Mouse (Mus musculus) left cerebral cortex, postnatal 36 days (tissue): ENCODE measurements at regions not wholly inside any gene's neighbourhood (a gene's known extent, or its start where the extent isn't known, plus 50 kb on each side); places are given as distances from the start of the nearest gene placed in this dataset.

Experiments
- DNase-seq, 2 experiments: peaks; one replicate each; pipeline ENCODE4 v3.0.0; 2021 to 2022; ENCODE audit warnings: low spot score in 2 of 2, mixed read lengths in 1 of 2
- intact Hi-C: fragments of 180-260 bp; cut with DNase I; formaldehyde crosslinking; loops from one replicate; pipeline ENCODE4 v1.15.1; 2025

DNA sequence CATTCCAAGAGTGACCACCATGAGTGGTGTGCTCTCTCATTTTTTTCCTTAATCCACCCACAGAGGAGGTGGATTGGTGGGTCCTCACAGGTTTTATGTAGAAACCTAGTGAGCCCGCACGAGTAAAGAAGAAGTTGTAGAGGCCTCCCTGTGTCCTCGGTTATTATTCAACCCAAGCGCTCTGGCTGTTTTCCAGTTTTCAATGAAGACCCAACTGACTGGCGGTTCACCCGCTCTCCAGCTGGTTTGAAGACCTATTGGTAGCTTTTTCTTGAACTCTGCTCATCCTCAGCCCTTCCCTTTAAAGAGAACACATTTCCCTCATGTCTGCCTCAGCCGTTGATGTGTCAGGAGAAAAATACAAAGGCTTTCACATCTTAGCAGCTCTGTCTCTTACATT is 196.7 kb upstream of the Pou3f3 start:
- no peak for DNase-seq
- intact Hi-C loops: no loop called here

DNA sequence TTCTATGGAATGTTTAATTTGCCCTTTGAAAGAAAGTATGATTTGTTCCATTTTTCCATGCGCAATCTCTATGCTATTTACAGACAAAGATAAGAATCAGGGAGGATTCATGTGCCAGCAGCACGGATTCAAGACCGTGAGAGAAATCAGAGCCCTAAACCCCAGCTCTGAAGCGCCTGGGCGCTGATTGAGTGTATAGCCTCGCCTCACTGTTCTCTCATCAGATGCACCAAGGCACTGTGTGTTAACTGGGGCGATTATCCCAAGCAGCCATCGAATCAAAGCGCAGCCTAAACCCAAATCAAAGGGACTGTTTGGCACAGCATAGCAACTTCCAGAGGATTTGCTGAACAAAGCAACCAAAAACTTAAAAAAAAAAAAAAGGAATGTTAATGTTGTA is 191.1 kb upstream of the Pou3f3 start:
- no peak for DNase-seq
- intact Hi-C loops: no loop called here

DNA sequence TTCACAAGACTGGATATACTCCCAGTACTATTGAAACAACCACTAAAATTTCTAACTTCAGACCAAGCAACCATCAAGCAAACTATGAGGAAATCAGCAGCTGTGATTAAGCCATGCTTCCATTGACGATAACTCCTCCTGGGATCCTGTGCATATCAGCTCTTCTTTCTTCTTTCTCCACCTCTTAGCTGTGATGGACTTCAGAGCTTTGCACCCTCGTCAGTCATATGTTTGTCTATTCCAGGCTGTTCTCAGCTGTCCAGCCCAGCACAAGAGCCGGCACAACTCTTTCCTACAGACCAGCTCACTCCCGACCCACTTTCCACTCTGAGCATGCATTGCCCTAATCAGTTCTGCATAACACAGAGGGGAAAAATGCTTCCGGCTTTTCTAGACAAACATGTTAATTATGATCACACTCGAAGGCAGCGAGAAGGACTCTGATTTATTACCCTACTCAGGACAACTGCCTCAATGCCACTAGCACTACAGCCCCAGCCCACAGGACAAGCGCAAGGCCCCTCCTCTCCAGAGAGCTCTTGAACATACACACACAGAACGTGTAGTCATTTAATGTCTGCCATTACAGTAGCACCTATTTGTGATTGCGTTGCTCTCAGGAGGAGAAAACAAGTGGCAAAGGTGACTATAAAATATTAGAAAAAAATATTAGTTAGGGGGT is 190.4 kb upstream of the Pou3f3 start:
- no peak for DNase-seq
- intact Hi-C loops: no loop called here

DNA sequence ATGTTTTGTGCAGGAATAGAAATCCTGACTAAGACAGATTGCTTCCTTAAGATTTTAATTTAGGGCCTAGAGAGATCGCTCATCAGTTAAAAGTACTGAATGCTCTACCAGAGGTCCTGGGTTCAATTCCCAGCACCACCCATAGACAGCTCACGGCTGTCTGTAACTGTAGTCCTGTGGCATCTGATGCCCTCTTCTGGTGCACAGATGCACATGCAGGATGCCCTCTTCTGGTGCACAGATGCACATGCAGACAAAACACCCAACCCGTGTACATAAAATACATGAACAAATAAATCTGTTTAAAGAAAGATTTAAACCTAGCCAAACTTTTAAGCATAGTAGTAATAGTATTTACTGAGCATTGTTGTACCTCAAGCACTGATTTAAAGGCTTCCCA is 181.2 kb upstream of the Pou3f3 start:
- intact Hi-C loops: no loop called here
- no peak for DNase-seq

DNA sequence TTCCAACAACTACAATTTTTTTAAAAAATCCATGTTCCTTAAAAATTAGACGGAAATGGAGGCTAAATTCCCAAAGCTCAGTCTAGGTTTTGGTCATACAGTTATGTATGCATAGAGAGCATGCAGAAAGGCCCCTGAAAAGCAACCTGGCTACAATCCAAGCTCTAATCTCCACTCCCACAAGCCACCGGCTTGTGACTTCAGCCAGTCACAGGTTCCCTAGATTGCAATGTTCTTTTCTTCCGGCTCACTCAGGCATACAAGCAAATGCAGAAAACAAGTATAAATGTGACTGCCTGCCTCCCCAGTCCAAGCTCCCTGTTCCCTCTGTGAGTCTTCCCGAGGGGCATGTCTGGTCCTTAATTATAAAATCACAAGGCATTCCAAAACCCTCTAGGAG is 171.2 kb upstream of the Pou3f3 start:
- DNase-seq: no peak
- intact Hi-C loops: no loop called here

DNA sequence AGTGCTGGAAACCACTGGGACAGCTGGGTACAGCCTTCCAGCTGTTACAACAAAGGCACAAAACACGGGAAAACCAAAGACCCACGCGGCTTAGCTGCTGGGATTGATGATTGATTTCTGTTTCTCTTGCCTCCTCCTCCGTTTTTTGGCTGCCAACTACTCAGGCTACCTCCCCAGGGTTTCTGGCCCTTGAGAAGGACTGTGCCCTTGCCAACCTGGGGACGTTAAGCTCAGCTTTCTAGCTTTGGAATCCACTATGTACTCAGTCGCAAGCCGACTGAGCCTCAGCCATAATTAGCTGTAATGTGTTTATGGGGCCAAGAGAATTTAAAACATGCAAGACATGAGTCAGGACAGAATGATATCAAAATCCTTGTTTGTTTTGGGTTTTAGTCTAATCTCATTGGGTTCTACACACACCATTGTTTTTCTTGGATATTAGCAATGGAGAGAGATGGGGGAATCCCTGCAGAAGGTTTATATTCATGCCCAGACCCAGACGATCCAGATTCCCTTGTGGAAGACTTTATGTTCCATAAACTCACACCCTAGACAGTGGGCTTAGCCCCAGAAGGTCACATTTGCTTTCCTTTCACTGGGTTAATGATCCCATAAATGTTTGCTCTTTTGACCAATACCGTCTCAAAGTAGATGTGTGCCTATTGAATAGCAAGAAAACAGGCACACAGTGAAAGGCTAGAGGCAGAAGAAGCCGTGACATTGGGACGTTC is 167.7 kb upstream of the Pou3f3 start:
- no peak for DNase-seq
- intact Hi-C loops: no loop called here

DNA sequence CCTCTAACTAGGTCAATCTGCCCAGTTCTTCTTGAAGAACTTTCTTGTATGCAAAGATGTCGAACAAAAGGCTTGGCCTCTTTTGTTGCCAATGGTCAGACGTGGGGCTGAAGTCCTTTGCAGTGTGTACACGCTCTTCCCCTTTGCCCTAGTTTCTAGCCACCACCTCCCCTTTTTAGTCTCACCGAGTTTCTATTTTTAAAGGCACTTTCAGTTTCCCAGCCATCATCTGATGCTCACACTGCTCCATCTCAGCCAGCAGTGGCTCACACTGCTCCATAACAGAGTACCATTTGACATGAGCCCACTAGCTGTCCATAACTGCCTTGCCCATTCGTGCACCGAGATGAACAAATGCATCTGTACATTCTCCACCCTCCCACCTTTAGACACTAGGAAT is 162.7 kb upstream of the Pou3f3 start:
- intact Hi-C loops: loop anchor here (10.0 kb wide), 1 partner anchor 268 kb away; no protein-coding TSS in a partner anchor
- no peak for DNase-seq

DNA sequence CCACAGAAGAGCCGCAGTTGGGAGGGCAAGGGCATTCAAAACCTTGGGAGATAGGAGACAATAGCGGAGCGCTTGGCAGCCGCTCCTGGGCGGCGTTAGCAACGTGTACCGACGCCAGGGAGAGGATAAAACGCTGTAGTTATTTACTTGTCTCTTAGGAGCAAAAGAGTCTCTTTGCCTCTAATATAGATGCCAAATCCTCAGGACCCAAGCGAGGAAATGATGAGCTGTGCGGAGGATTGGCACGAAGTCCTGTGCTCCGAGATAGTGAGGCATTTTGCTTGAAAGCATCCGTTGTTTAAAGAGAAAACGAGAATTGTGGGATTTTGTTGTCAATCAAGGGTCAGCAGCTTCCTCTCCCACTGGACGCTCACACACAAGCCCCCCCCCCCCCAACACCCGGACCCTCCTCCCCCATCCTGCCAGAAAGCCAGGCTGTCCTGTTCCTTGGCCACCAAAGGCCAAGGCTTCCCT is 156.5 kb upstream of the Pou3f3 start:
- intact Hi-C loops: loop anchor here (5.0 to 10.0 kb wide), 2 partner anchors 153 to 274 kb away; no protein-coding TSS in a partner anchor
- peak; percentile 31 to 33 for DNase-seq

DNA sequence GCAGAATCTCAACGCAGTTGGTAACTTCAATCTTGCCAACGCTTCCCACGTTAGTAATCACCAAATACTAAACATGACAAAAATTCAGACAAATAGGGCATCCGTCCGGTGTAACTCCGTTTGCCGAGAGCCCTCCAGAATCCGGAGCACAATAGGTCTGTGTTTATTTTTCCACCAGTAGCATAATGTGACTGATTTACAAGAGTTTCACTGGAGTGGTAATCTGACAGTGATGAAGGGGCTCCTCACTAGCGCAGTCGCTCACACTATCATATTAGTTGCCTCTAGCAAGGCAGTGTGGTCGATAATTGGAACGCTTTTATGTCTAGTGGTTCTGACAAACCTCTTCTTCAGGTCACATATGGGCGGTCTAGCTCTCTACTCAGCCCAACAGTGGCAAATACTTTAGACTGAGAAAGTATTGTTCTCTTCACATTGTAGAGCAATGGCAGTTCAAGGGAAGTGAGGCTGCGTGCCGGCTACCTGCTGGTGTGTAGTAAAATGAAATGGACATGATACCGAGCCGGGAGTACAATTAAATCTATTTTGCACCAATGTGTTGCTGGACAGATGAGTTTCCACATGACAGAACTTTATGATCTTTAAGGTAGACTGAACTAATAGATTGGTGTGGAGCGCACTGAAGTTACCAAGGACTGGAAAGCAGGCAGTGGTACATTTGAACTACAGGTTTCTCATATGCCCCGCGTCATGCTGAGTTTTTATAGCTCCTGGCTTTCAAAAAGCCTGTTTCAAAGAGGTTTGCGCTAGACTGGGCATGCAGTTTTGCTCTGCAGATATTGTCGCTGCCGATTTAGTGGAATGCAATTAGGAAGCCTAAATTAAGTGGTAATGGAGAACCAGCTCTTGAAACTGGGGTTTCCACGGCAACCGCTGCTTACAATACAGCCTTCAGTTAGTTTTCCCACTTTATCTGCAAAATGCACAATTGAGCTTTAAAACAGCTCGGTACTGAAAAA is 155.7 kb upstream of the Pou3f3 start:
- peak; percentile 30 to 43 for DNase-seq
- intact Hi-C loops: loop anchor here (5.0 to 10.0 kb wide), 2 partner anchors 152 to 275 kb away; no protein-coding TSS in a partner anchor

DNA sequence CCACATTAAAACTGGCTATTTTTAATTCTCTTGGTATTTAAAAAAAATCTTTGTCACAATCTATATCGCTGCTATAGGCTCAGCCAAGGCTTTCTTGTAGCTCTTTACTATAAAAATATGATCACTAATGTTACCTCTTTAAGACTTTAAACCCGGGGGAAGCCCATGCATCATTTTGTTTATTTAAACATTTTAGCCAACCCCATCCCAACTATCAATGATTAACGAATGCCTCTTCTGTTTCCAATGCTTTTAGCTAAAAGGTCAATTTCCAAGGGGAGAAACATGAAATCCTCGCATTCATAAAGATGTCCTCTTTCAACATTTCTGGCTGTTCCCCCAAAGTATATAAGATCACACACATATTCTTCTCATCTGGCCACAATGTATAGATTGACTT is 153.6 kb upstream of the Pou3f3 start:
- intact Hi-C loops: no loop called here
- DNase-seq: no peak

DNA sequence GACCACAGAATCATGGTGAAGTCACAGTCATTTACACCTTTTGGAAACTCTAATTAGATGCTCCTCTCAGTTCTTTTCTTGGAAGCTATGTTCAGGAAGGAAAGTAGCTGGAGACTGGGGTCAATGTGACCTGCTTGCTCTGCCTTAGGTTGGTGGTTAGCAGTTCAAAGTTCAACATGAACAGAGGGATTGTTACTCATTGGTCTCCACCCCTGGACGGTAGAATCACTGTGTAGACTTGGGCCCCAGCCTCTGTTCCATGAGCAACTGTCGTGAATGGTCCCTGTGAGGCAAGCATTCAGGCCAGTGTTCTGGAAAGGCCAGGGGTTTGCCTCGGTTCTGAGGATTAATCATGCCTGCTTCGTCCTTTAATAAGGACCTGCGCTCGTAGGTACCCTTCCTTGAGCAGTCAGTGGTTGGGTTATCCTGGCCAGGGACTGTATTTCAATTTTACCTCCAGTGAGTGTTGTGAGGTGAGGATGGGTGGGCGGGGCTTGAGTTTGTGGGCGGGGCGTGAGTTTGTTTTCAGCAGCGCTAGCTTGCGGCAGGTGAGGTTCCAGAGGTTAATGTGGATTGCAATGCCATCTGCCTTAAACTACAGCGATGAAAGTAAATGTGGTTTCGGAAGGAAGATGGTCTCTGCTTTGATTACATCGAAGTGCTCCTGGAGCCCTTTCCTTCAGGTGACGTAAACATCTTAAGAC is 152.6 kb upstream of the Pou3f3 start:
- intact Hi-C loops: no loop called here

DNA sequence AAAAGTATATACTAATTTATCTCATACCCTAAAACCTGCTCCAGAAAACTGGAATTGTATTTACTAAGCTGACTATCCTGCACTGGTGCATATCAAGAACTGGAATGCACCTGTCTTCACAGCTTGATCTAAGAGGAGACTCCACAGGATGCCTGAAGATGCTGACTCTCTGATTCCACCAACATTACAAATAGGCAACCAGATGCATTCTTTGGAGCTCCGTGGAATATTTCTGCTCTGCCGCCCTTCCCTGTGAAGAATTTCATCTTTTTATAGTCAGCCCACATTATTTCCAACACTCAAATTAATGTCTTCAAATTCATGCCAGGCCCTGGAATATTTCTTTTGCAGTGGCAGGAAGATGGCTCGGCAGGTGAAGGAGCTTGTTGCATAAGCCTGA is 148.7 kb upstream of the Pou3f3 start:
- intact Hi-C loops: no loop called here
- DNase-seq: no peak

More for the DNA sequence above, 152.6 kb upstream of the Pou3f3 start:
- DNase-seq: no peak

DNA sequence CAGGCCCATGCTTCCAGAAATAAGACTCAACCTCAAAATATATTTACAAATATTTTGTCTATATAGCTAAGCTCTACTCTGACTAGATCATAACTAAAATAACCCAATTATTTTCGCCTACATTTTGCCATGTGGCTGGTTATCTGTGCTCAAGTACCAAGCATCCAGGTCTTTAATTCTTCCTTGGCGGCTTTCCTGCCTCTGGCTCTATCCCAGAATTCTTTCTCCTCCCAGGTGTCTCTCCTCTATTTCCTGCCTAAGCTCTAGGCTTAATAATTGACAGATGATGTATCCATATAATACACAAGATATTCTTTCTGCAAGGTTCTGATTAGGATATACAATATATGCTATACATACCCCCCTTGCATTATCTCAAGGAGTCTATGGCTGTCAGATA is 138.3 kb upstream of the Pou3f3 start:
- intact Hi-C loops: no loop called here
- no peak for DNase-seq

DNA sequence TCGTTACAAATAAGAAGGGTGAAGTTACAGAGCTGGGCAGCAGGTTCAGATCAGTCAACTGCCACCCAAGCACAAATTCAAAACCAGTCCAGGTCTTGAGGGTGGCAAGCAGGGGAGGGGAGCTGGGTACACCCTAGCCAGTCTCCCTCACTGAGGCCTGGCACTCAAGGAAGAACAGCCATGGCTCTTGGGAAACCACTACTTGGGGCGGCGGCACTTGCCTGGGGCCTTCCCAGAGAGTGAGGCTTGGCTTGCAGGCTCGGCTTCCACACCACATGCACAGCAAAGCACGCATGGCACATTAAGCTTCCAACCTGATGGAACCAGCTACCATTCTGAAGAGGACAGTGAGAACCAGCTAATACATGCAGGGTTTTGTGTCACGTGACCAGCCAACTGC is 127.9 kb upstream of the Pou3f3 start:
- DNase-seq: no peak
- intact Hi-C loops: no loop called here

DNA sequence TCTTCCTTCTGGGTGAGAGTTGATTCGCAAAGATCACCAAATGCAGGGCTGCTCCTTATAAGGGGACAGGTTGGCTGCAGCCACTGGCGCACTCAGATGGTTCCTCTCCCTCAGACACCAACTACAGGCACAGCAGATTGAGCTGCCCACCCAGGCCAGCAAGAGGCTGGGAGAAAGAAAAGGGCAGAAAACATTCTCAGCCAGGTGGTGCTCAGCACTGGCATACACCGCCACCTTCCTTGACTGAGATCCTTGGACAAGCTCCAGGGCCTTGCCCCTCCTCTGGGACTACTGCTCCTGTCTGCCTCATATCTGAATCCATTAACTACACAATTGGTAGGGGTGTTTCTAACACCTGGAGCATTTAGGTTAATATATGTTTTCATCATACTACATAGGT is 110.4 kb upstream of the Pou3f3 start:
- intact Hi-C loops: no loop called here
- no peak for DNase-seq

DNA sequence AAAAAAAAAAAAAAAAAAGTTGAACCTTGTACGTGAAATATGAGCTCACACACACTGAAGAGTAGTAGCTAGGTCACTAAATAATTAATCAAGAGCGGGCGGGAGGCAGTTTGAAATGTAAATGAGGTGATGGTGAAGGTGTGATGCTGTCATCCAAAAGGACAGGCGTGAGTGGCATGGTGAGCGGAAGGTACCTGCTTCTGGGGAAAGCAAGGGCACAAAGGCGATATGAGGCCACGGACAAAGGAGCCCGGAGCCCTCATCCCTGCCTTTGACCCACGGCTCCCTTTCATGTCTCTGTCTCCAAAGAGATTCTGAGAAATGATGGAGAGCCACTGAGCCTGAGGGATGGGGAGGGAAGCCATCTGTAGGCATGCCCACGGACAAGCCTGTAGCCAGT is 107.1 kb upstream of the Pou3f3 start:
- DNase-seq: no peak

DNA sequence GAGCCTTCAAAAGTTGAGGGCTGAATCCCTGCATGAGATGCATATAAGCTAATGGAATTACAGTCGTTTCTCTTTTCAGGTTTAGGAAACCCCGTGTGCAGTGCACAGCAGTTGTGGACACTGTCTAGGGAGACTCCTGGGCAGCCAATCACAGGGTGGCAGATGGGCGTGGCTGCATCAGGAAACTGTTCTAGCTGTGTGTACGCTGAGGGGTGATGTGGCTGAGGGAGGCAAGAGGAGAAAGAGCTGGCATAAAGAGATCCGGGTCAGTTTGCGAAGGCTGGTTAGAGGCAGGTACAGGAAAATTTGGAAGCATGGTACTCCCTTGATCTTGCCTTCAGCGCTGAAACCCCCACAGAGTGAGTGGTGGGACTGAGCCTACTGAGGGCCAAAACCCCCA is 106.1 kb upstream of the Pou3f3 start:
- intact Hi-C loops: no loop called here
- DNase-seq: no peak

More for the DNA sequence above, 107.1 kb upstream of the Pou3f3 start:
- intact Hi-C loops: no loop called here

DNA sequence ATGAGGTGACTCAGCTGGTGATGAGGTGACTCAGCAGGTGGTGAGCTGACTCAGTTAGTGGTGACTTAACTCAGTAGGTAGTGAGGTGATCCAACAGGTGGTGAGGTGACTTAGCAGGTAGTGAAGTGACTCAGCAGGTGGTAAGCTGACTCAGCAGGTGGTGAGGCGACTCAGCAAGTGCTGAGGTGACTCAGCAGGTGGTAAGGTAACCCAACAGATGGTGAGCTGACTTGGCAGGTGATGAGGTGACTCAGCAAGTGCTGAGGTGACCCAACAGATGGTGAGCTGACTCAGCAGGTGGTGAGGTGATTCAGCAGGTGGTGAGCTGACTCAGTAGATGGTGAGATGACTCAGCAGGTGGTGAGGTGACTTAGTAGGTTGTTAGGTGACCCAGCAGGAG is 103.7 kb upstream of the Pou3f3 start:
- intact Hi-C loops: no loop called here
- DNase-seq: peak; percentile 16 to 23

DNA sequence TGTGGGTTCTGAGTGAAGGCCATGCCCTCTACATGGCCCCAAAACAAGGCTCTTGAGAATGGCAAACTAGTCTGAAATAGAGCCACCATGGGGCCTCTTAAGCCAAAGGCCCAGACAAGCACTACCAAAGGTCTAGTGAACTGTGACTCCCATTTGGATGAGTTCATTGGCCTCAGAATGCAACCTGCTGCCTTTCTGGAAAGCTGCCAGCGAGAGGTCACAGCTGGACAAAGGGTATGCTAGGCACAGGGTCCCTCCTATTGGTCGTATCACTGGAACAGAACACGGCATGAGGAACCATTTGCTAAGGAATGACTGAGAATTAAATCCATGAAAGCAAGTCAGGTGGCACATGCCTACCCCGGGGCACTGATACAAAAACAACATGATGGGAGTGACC is 98.5 kb upstream of the Pou3f3 start:
- DNase-seq: no peak
- intact Hi-C loops: no loop called here
